Mouse (Mus musculus) small intestine, adult 10 weeks (tissue): ENCODE measurements around the gene Gm20820. TPM values are rescaled to one million over a fixed set of nuclear protein-coding genes. Genes with fewer than 3 reads are reported as not detected.

Experiments
- polyA plus RNA-seq: library from polyadenylated mRNA; stranded (reverse); fragments of 350-450 nt; fragmentation: Illumina TruSeq; extraction: RNeasy Lipid Tissue Mini Kit (QIAGEN cat#74804); gene quantifications from one replicate; pipeline ENCODE4 v1.2.3, GENCODE M21; 2014; ENCODE audit warnings: low replicate concordance

The Gm20820 gene
- not detected for polyA plus RNA-seq

DNA sequence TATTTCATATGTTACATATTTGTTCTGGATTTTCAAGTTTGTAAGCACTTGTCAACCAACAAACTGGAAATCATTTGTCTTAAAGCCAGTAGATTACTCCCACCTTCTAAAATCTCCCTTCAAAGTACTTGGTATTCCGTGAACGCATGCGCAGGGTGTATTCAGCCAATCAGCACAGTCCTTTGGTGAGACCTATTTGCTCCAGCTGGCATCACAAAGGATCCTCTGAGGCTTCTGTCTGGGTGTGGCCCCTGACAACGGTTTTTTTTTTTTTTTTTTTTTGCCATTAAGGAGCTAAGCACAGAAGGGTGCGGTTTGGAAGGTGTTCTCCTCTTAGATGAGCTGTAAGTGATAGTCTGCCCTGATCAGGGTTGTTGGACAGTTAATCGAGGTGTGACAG, at the start of gene Gm20820:
Gm20820 (plus strand) TSS at position 301 of the 400 bp plus-strand sequence.

